Mouse (Mus musculus) megakaryocyte-erythroid progenitor cell, adult 5 weeks (primary cell): ENCODE data around the gene Sp1. TPM values are rescaled to one million over a fixed set of nuclear protein-coding genes. Genes with fewer than 3 reads are reported as not detected.

Experiments
- polyA plus RNA-seq: library from polyadenylated mRNA; stranded (reverse); fragments of >175 nt; gene quantifications from 2 replicates; pipeline ENCODE4 v1.2.3, GENCODE M21; 2012

Gene Sp1
- 16.0 and 32.9 TPM in 2 replicates for polyA plus RNA-seq

DNA sequence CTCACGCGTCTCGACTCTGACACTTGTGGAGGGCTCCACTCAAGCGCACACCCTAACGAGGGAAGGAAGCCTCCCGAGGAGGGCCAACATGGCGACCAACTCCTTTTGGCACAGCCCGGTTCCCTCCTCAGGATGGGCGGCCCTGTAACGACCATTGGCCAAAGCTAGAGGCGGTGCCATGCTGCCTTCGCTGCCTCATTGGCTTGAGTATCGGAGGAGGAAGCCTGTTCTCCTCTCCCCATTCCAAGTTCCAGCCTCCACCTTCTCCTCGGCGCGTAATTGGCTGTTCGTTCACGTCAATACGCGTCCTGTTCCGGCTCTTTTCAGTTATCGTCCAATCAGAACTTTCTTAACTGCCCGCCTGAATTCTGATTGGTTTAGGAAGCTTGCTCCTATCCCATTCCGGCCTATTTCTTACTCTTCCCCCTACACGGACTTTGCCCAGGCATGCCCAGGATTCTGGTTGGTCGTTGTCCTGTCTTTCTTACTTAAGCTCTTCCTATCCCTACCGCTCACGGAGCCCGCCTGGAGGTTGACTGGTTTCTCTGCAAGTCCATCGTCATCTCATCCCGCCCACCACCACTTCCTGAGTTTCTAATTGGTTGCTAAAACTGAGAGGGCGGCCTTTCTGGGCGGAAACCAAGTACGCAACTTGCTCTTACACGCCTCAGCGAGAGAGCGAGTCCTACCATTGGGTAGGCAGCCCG, at the start of gene Sp1:
TSS of gene Sp1 (plus strand) at position 655 of the 707 bp plus-strand sequence.

DNA sequence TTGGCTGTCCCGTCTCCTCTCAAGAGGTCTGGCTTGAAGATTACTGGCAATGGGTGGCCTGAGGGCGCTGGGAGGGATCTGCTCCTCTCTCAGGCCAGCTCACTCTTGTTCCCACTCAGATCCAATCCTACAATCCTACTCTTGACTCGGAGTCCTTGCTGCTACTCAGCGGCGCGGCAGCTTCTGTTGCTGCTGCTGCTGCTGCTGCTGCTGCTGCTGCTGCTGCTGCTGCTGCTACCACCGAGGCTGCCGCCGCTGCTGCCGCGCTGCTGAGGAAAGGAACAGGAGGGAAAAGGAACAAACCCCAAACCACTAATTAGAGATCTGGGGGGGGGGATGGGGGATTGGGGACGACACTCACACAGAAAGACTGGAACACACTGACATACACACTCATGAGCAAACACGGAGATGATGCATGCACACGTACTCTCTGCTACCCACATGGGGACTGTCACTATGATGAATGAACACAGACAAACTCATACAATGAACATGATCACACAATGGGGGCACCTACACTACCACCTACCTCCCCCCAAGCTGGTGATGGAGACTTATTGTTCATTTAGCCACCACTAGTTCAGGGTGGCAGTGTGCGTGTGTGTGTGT, 39.1 kb upstream of the Sp1 start, which contains the start of gene Sp7:
TSS of gene Sp7 (minus strand) at position 450 of the 612 bp plus-strand sequence.

DNA sequence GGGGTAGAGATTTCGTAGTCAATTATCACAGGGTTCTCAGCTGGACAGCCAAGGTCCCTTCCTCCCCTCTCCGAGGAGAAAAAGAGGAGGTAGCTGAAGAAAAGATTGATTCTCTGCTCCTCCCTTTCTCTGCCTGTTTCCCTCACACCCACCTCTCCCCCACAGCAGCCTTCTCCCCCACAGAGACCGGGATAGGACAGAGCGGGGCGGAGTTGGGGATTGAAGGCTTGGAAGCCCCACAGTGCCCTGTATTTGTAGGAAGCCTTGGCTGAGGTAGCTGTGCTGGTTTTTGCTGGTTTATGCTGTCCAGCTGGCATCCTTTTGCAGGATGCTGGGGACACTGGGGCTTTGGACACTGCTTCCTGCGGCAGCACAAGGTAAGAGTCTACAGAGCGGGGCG, 39.2 kb downstream of the Sp1 start, which contains the start of gene Amhr2:
TSS of gene Amhr2 (plus strand) at position 222 of the 400 bp plus-strand sequence.

DNA sequence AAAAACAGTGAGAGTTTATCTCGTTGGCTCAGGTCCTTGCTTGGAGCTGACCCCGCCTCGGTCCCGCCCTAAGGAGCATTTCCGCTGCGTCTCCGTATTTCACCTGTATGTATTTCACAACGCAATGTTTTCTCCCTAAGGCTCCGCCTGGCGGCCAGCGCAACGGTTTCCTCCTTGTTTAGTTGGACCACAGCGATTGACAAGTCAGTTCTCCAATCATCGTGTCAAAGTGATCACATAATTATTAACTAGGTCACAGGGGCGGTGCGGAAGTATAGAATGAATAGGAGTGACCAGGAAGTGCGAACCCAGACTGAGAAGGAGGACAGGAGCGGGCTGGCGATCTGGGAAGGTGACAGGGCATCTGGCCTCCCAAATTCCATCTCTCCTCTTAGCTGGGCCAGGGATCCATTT, 53.0 kb downstream of the Sp1 start, which contains the start of gene Prr13:
TSS of gene Prr13 (plus strand) at position 125 of the 414 bp plus-strand sequence.

DNA sequence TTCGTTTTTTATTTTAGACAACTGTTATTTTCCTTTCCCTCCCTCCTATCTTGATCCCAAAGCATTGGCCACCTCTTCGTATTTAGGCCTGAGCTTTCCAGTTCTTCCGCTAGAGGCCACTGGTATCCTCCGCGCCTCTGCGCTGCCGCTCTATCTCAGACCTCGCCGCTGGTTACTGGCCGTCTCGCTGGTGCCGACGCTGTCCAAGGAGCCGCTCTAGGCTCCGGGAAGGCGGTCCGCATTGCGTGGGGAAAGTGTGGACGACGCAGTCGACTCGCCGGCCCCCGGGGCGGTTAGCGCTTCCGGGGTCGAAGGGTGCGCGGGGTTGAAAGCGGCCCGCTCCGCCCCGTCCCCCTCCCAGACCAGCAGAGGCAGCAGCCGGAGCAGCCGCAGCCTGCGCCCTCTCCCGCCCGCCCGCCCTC, 64.3 kb downstream of the Sp1 start, which contains the start of gene Pcbp2:
TSS of gene Pcbp2 (plus strand) at position 357 of the 422 bp plus-strand sequence.

Other genes starting within 250 kb of the Sp1 start
- gene Zfp740, start 202.9 kb upstream of the Sp1 start, polyA plus RNA-seq = 10.8 and 13.8 TPM in 2 replicates
- gene Csad, start 201.4 kb upstream of the Sp1 start, polyA plus RNA-seq = 25.6 and 36.3 TPM in 2 replicates
- 84.2 and 101 TPM in 2 replicates for gene Itgb7, start 174.2 kb upstream of the Sp1 start, polyA plus RNA-seq
- 27.5 and 28.1 TPM in 2 replicates for gene Rarg, start 148.6 kb upstream of the Sp1 start, polyA plus RNA-seq
- 0.03 TPM in 1 of 2 replicates, not detected in the other for gene Gm9918, start 135.6 kb upstream of the Sp1 start, polyA plus RNA-seq
- 56.2 and 68.1 TPM in 2 replicates for gene Mfsd5, start 126.7 kb upstream of the Sp1 start, polyA plus RNA-seq
- 19.1 and 19.4 TPM in 2 replicates for gene Espl1, start 109.9 kb upstream of the Sp1 start, polyA plus RNA-seq
- 29.5 and 31.4 TPM in 2 replicates for gene Pfdn5, start 80.0 kb upstream of the Sp1 start, polyA plus RNA-seq
- 121 and 133 TPM in 2 replicates for gene Myg1, start 74.4 kb upstream of the Sp1 start, polyA plus RNA-seq
- 148 and 161 TPM in 2 replicates for gene Aaas, start 55.4 kb upstream of the Sp1 start, polyA plus RNA-seq
- gene Sp7, start 39.0 kb upstream of the Sp1 start, polyA plus RNA-seq = 0.04 and 0.06 TPM in 2 replicates
- gene Amhr2, start 39.2 kb downstream of the Sp1 start, polyA plus RNA-seq = 0.10 TPM in 2 replicates
- 134 and 138 TPM in 2 replicates for gene Prr13, start 52.9 kb downstream of the Sp1 start, polyA plus RNA-seq
- gene Pcbp2, start 64.4 kb downstream of the Sp1 start, polyA plus RNA-seq = 745 and 751 TPM in 2 replicates
- gene Gm10337, start 97.6 kb downstream of the Sp1 start, polyA plus RNA-seq = not detected in 2 replicates
- gene Map3k12, start 110.9 kb downstream of the Sp1 start, polyA plus RNA-seq = 0.26 and 0.75 TPM in 2 replicates
- gene Tarbp2, start 112.0 kb downstream of the Sp1 start, polyA plus RNA-seq = 70.8 and 71.1 TPM in 2 replicates
- 1.0 and 2.2 TPM in 2 replicates for gene Npff, start 118.8 kb downstream of the Sp1 start, polyA plus RNA-seq
- not detected in 2 replicates for gene Gm28047, start 218.9 kb downstream of the Sp1 start, polyA plus RNA-seq
- gene Atf7, start 219.3 kb downstream of the Sp1 start, polyA plus RNA-seq = 13.2 and 19.2 TPM in 2 replicates